Comparison of ENCODE assay signal across 8 mouse cellular contexts in genomic region chr8:78598237-78598636, GRCm38 (mm10).
A peak's percentile ranks its signal among the peaks of the same experiment; 100 is the strongest.
DNase-seq lines count a peak whose midpoint lies in the region; ATAC-seq and TF ChIP-seq lines count a peak whose summit lies in the region.

No protein-coding gene starts in this region.

- 52% methylated on average over 3 of the region's 3 CpGs for WGBS in forebrain, embryonic 11.5 days
- whole genome bisulfite sequencing in forebrain, embryonic 10.5 days: 71% methylated on average over 3 of the region's 3 CpGs
- 13% methylated on average over 3 of the region's 3 CpGs for WGBS in heart, postnatal 0 days
- 12% methylated on average over 3 of the region's 3 CpGs for WGBS in limb, embryonic 13.5 days

- no peak overlapping the region for H3K27ac ChIP-seq in forebrain, embryonic 11.5 days (ENCODE audit: low read depth, low read length)
- no peak overlapping the region for H3K27ac ChIP-seq in forebrain, embryonic 10.5 days
- H3K27ac ChIP-seq in heart, postnatal 0 days (ENCODE audit: low read depth): no peak overlapping the region
- H3K27ac ChIP-seq in limb, embryonic 13.5 days: no peak overlapping the region

- H3K27me3 ChIP-seq in forebrain, embryonic 11.5 days (ENCODE audit: control insufficient read depth, insufficient read depth, low read length): no peaks in the 10 kb centered on the region
- H3K27me3 ChIP-seq in forebrain, embryonic 10.5 days (ENCODE audit: poor library complexity, severe bottlenecking): no peaks in the 10 kb centered on the region
- no peaks in the 10 kb centered on the region for H3K27me3 ChIP-seq in heart, postnatal 0 days (ENCODE audit: control insufficient read depth, insufficient read depth, low read length)
- no peaks in the 10 kb centered on the region for H3K27me3 ChIP-seq in limb, embryonic 13.5 days

- H3K4me1 ChIP-seq in forebrain, embryonic 11.5 days (replicated peaks; ENCODE audit: control insufficient read depth, insufficient read depth, low read length): 0 out of 2 replicates have a peak, but pooled peaks cover 2% of the 10 kb centered on the region
- peaks cover 4% of the 10 kb centered on the region; the same call in 1 of the 2 replicates for H3K4me1 ChIP-seq in forebrain, embryonic 10.5 days
- H3K4me1 ChIP-seq in heart, postnatal 0 days (ENCODE audit: control insufficient read depth, insufficient read depth): no peaks in the 10 kb centered on the region
- H3K4me1 ChIP-seq in limb, embryonic 13.5 days: peaks cover 14% of the 10 kb centered on the region

- no peak overlapping the region for H3K9ac ChIP-seq in forebrain, embryonic 11.5 days (ENCODE audit: low read length)
- no peak overlapping the region for H3K9ac ChIP-seq in heart, postnatal 0 days (replicated peaks; ENCODE audit: low read depth, low read length)
- no peak overlapping the region for H3K9ac ChIP-seq in limb, embryonic 13.5 days

- no peak overlapping the region for H3K4me3 ChIP-seq in forebrain, embryonic 11.5 days (ENCODE audit: low read depth, low read length)
- H3K4me3 ChIP-seq in forebrain, embryonic 10.5 days: no peak overlapping the region
- no peak overlapping the region for H3K4me3 ChIP-seq in heart, postnatal 0 days (ENCODE audit: low read depth, low read length)
- H3K4me3 ChIP-seq in limb, embryonic 13.5 days: no peak overlapping the region

- H3K9me3 ChIP-seq in forebrain, embryonic 11.5 days (ENCODE audit: control insufficient read depth, low read length): no peaks in the 10 kb centered on the region
- no peaks in the 10 kb centered on the region for H3K9me3 ChIP-seq in forebrain, embryonic 10.5 days
- no peaks in the 10 kb centered on the region for H3K9me3 ChIP-seq in heart, postnatal 0 days (replicated peaks; ENCODE audit: control insufficient read depth, low read length)
- H3K9me3 ChIP-seq in limb, embryonic 13.5 days: no peaks in the 10 kb centered on the region

- no peak for TF ChIP-seq CTCF in heart, postnatal 0 days (IDR thresholded peaks at IDR 0.05; ENCODE audit: low read depth)

- intact Hi-C loops in gastrocnemius, postnatal 36 days (cut with DNase I): no loop called here
- intact Hi-C loops in left cerebral cortex, postnatal 14 days (cut with DNase I): no loop called here

- peak; percentile 61; the same call in 1 of the 2 replicates for ATAC-seq in forebrain, embryonic 11.5 days (replicated peaks; ENCODE audit: low FRiP score)
- ATAC-seq in heart, postnatal 0 days (ENCODE audit: insufficient read depth, low read depth): peak; percentile 55; the same call in 1 of the 2 replicates
- ATAC-seq in limb, embryonic 13.5 days (ENCODE audit: low FRiP score, low read depth): peak; percentile 67

- no peak for TF ChIP-seq EP300 in heart, postnatal 0 days (IDR thresholded peaks at IDR 0.05; ENCODE audit: low read depth)

- H3K36me3 ChIP-seq in forebrain, embryonic 11.5 days (ENCODE audit: control insufficient read depth, insufficient read depth, low read length): no peaks in the 10 kb centered on the region
- H3K36me3 ChIP-seq in forebrain, embryonic 10.5 days (replicated peaks): no peaks in the 10 kb centered on the region
- no peaks in the 10 kb centered on the region for H3K36me3 ChIP-seq in heart, postnatal 0 days (replicated peaks; ENCODE audit: control insufficient read depth, insufficient read depth, low read length)
- H3K36me3 ChIP-seq in limb, embryonic 13.5 days: no peaks in the 10 kb centered on the region

- peak; percentile 67 for DNase-seq in forebrain, embryonic 11.5 days (ENCODE audit: low spot score)
- DNase-seq in forebrain, embryonic 10.5 days (ENCODE audit: extremely low spot score, low spot score): no peak
- peak; percentile 43 for DNase-seq in Muller cell, postnatal 12 days (ENCODE audit: inconsistent ontology term)
- peak; percentile 21 for DNase-seq in heart, postnatal 0 days (ENCODE audit: low spot score)
- DNase-seq in embryo, embryonic 11 days: no peak
- no peak for DNase-seq in gastrocnemius, postnatal 36 days
- DNase-seq in left cerebral cortex, postnatal 14 days (ENCODE audit: low spot score in 2 of 2): no peak

- no peak overlapping the region for H3K4me2 ChIP-seq in forebrain, embryonic 11.5 days (ENCODE audit: low read depth, low read length, severe bottlenecking)
- H3K4me2 ChIP-seq in heart, postnatal 0 days (ENCODE audit: low read depth, low read length): no peak overlapping the region
- no peak overlapping the region for H3K4me2 ChIP-seq in limb, embryonic 13.5 days (replicated peaks)

Comparison
In these comparisons a context has a peak if more than half of its experiments do, and no peak if none do; other contexts are left out.
1. DNase-seq: peak in forebrain, embryonic 11.5 days (single experiment), Muller cell, postnatal 12 days (single experiment) and heart, postnatal 0 days (single experiment); none in forebrain, embryonic 10.5 days (single experiment), embryo, embryonic 11 days (single experiment), gastrocnemius, postnatal 36 days (0 of 2) and left cerebral cortex, postnatal 14 days (0 of 2).
2. Peak in every context shown above with its lines, with median percentiles within 50 percentile points of each other: ATAC-seq.